Mouse (Mus musculus): Measurements from ENCODE around the gene Mpc1.

GRCm38 (mm10) chr17:8295825-8296224, 13.1 kb downstream of the Mpc1 start:
- TF ChIP-seq NANOG (IDR thresholded peaks at IDR 0.05; ENCODE audit: borderline replicate concordance, low read length): no peak
- no peak for TF ChIP-seq CTCF (conservative IDR thresholded peaks at IDR 0.05; ENCODE audit: low read length)
- TF ChIP-seq POU5F1 (IDR thresholded peaks at IDR 0.05; ENCODE audit: borderline replicate concordance, low read length): no peak

Measured in E14TG2a.4 (cell line).